Mouse (Mus musculus) heart, embryonic 10.5 days (tissue): ENCODE results near the gene Dnajb3. TPM values are rescaled to one million over a fixed set of nuclear protein-coding genes. Genes with fewer than 3 reads are reported as not detected.
"Not testable (repeated sequence)": the region's sequence is repeated elsewhere in the genome, so short reads cannot be mapped to it uniquely, and the experiment has no call there.

Source experiments
- DNase-seq: peaks from one replicate; pipeline ENCODE4 v3.0.0-alpha.2; 2017; ENCODE audit warnings: low spot score
- H3K27ac ChIP-seq: fragments of 300-500 bp; sonication (generic); 2 replicates; pipeline ENCODE4 v1.5.1; 2016; ENCODE audit warnings: mild to moderate bottlenecking
- H3K27me3 ChIP-seq: fragments of 300-500 bp; sonication (generic); 2 replicates; pipeline ENCODE4 v1.6.1; 2016; ENCODE audit warnings: mild to moderate bottlenecking; ENCODE audit not compliant: poor library complexity, insufficient read depth, severe bottlenecking
- H3K36me3 ChIP-seq: fragments of 300-500 bp; sonication (generic); 2 replicates; pipeline ENCODE4 v1.6.1; 2016; ENCODE audit warnings: mild to moderate bottlenecking, moderate library complexity
- H3K4me1 ChIP-seq: fragments of 300-500 bp; sonication (generic); 2 replicates; pipeline ENCODE4 v1.6.1; 2016; ENCODE audit warnings: mild to moderate bottlenecking
- H3K4me3 ChIP-seq: fragments of 300-500 bp; sonication (generic); 2 replicates; pipeline ENCODE4 v1.5.1; 2016; ENCODE audit warnings: mild to moderate bottlenecking, moderate library complexity
- H3K9me3 ChIP-seq: fragments of 300-500 bp; sonication (generic); 2 replicates; pipeline ENCODE4 v1.6.1; 2016; ENCODE audit warnings: mild to moderate bottlenecking, moderate library complexity
- WGBS: fragments of 180-500 bp; shearing (Covaris S2); methylation state at CpG from one replicate; pipeline ENCODE4 v1.1.7; 2016; 5-methylcytosine and 5-hydroxymethylcytosine counted together
- polyA plus RNA-seq: library from polyadenylated mRNA; unstranded; fragments of >200 nt; fragmentation: Nextera tagmentation; extraction: Ambion mirVana; gene quantifications from 2 replicates; pipeline ENCODE4 v1.2.1, GENCODE M21; 2016

Dnajb3 gene
- polyA plus RNA-seq, 1 experiment from 2014 or later, result 9.9 TPM

GRCm38 (mm10) chr1:88199996-88200395 is 5.6 kb downstream of the Dnajb3 start:
- 56% methylated on average over 2 of the region's 2 CpGs for WGBS
- H3K4me1 ChIP-seq, result peaks cover under 1% of the 10 kb centered on the region; the same call in 1 of the 2 replicates
- H3K27me3 ChIP-seq, result no peaks in the 10 kb centered on the region
- no peak overlapping the region for H3K4me3 ChIP-seq
- no peaks in the 10 kb centered on the region for H3K9me3 ChIP-seq
- no peaks in the 10 kb centered on the region for H3K36me3 ChIP-seq
- no peak overlapping the region for H3K27ac ChIP-seq
- no peak for DNase-seq

GRCm38 (mm10) chr1:88197443-88197842 is 8.1 kb downstream of the Dnajb3 start:
- 72% methylated on average over 3 of the region's 3 CpGs for WGBS
- no peaks in the 10 kb centered on the region for H3K9me3 ChIP-seq
- no peak for DNase-seq

GRCm38 (mm10) chr1:88195687-88196086 is 9.9 kb downstream of the Dnajb3 start:
- 84% methylated on average over 1 of the region's 1 CpGs for WGBS
- Histone ChIP-seq H3K36me3 (no peaks in the 10 kb centered on the region), H3K27me3 (no peaks in the 10 kb centered on the region), H3K4me3 (no peak overlapping the region), H3K9me3 (no peaks in the 10 kb centered on the region), H3K27ac (no peak overlapping the region), H3K4me1 (no peaks in the 10 kb centered on the region)
- DNase-seq, result no peak

More at GRCm38 (mm10) chr1:88197443-88197842, 8.1 kb downstream of the Dnajb3 start:
- no peaks in the 10 kb centered on the region for H3K4me1 ChIP-seq
- H3K27me3 ChIP-seq, result no peaks in the 10 kb centered on the region
- H3K27ac ChIP-seq, result no peak overlapping the region
- H3K36me3 ChIP-seq, result no peaks in the 10 kb centered on the region
- no peak overlapping the region for H3K4me3 ChIP-seq

GRCm38 (mm10) chr1:88192136-88192535 is 13.4 kb downstream of the Dnajb3 start:
- Histone ChIP-seq H3K4me1 (no peaks in the 10 kb centered on the region), H3K27me3 (no peaks in the 10 kb centered on the region), H3K4me3 (no peak overlapping the region), H3K27ac (no peak overlapping the region), H3K36me3 (no peaks in the 10 kb centered on the region), H3K9me3 (no peaks in the 10 kb centered on the region)
- WGBS, result 69% methylated on average over 3 of the region's 3 CpGs
- DNase-seq, result no peak

DNA sequence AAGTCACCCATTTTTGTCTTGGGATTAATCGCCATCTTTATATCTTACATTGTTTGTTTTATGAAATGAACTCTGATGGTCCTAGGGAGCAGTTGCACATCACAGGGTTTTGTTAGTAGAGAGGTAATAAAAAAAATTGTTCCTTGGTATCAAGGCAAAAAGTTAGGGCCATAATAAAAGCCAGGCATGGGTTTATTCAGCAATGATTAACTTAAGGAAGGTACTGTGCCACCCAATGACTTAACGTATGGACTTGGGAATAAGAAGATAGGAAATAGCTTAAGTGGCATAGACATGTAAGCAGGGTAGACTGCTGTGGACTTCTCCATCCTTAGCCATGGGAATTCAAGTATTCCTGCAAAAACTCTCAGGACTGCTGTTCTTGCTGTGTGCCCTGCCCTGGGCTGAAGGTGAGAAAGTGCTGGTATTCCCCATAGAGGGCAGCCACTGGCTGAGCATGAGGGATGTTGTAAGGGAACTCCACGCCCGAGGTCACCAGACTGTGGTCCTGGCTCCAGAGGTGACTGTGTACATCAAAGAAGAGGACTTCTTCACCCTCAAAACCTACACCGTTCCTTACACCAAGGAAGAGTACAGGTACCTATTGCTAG is 19.2 kb downstream of the Dnajb3 start:
- no peak for DNase-seq
- Histone ChIP-seq H3K4me3 (no peak overlapping the region), H3K27ac (no peak overlapping the region), H3K36me3 (no peaks in the 10 kb centered on the region), H3K27me3 (no peaks in the 10 kb centered on the region), H3K4me1 (no peaks in the 10 kb centered on the region), H3K9me3 (no peaks in the 10 kb centered on the region)
- 79% methylated on average over 5 of the region's 5 CpGs for WGBS

DNA sequence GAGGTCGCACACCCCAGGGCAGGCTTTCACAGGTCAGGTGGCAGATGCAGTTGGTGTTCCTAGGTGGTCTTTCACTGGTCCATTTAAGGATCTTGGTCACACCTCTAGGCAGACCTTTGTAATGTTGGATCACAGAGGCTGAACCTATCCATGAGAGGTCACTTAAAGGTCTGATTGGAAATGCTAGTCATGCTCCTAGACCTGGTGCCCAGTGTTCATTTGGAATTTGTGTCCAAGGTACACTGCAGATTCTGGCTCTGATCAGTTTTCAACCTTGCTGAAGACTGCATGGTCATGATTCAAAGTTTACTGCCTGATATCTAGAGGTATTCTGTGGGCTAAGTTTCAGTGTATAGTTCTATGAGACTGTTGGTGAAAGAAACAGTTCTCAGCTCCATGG is 25.9 kb downstream of the Dnajb3 start:
- H3K27ac ChIP-seq, result no peak overlapping the region
- H3K9me3 ChIP-seq, result peaks cover 11% of the 10 kb centered on the region
- H3K36me3 ChIP-seq, result no peaks in the 10 kb centered on the region
- no peaks in the 10 kb centered on the region for H3K27me3 ChIP-seq
- no peaks in the 10 kb centered on the region for H3K4me1 ChIP-seq
- WGBS, result 74% methylated on average over 1 of the region's 1 CpGs
- no peak overlapping the region for H3K4me3 ChIP-seq
- no peak for DNase-seq

DNA sequence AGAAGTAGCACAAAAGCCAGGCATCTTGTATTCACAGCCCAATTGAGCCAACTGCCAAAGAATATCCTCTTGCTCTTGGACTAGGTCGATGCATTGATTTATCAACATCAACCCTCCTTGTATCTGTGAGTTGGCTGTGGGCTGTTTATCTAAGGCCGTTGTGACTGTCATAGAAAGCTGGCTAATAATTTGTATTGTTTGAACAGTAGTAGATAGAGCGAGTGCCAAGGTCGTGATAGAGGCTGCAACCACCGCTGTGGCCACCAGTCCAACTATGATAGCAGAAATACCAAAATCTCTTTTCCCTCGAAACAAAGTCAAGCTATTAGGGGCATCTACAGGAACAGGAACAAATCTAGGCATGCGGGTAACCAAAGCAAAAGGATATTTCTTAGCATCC is 33.4 kb downstream of the Dnajb3 start:
- WGBS, result 88% methylated on average over 6 of the region's 7 CpGs
- H3K27me3 ChIP-seq, DNase-seq, H3K4me1 ChIP-seq, H3K9me3 ChIP-seq, H3K36me3 ChIP-seq, H3K4me3 ChIP-seq, H3K27ac ChIP-seq: not testable (repeated sequence)

- Histone ChIP-seq H3K9me3 (no peaks in the 10 kb centered on the region), H3K4me1 (no peaks in the 10 kb centered on the region), H3K27me3 (no peaks in the 10 kb centered on the region), H3K36me3 (no peaks in the 10 kb centered on the region), H3K4me3 (no peak within 1 kb of the TSS), H3K27ac (no peak within 1 kb of the TSS)
- no peak for DNase-seq
- 69% methylated on average over 5 of the region's 5 CpGs for WGBS
These were observed 39.9 kb downstream of the Dnajb3 start, which contains the start of gene Ugt1a5 for GRCm38 (mm10) chr1:88165711-88166110. Ugt1a5 (plus strand) TSS chr1:88166012.

GRCm38 (mm10) chr1:88158430-88158829 is 47.2 kb downstream of the Dnajb3 start:
- Histone ChIP-seq H3K9me3 (no peaks in the 10 kb centered on the region), H3K27me3 (no peaks in the 10 kb centered on the region), H3K36me3 (no peaks in the 10 kb centered on the region), H3K4me1 (no peaks in the 10 kb centered on the region), H3K4me3 (no peak overlapping the region), H3K27ac (no peak overlapping the region)
- WGBS, result 68% methylated on average over 2 of the region's 2 CpGs
- DNase-seq, result no peak

Other genes with a start within 250 kb of the Dnajb3 start
- 33.5 and 34.5 TPM in 2 replicates for gene Usp40, start 197.2 kb downstream of the Dnajb3 start, polyA plus RNA-seq
- gene Ugt1a10, start 150.4 kb downstream of the Dnajb3 start, polyA plus RNA-seq, result not detected in 2 replicates
- gene Ugt1a9, start 135.0 kb downstream of the Dnajb3 start, polyA plus RNA-seq, result not detected in 2 replicates
- gene Ugt1a8, start 118.0 kb downstream of the Dnajb3 start, polyA plus RNA-seq, result not detected in 2 replicates
- gene Ugt1a7c, start 110.7 kb downstream of the Dnajb3 start, polyA plus RNA-seq, result 0.30 and 0.79 TPM in 2 replicates
- gene Ugt1a6b, start 102.5 kb downstream of the Dnajb3 start, polyA plus RNA-seq, result not detected in 2 replicates
- gene Ugt1a6a, start 71.0 kb downstream of the Dnajb3 start, polyA plus RNA-seq, result not detected in 2 replicates
- gene Ugt1a5, start 39.8 kb downstream of the Dnajb3 start, polyA plus RNA-seq, result not detected in 2 replicates
- gene Ugt1a2, start 5.2 kb downstream of the Dnajb3 start, polyA plus RNA-seq, result 0.13 TPM in 1 of 2 replicates, not detected in the other
- gene Ugt1a1, start 6.2 kb upstream of the Dnajb3 start, polyA plus RNA-seq, result not detected in 2 replicates
- gene Mroh2a, start 21.2 kb upstream of the Dnajb3 start, polyA plus RNA-seq, result 0.58 and 0.82 TPM in 2 replicates
- 143 and 155 TPM in 2 replicates for gene Hjurp, start 71.9 kb upstream of the Dnajb3 start, polyA plus RNA-seq
- gene Trpm8, start 71.9 kb upstream of the Dnajb3 start, polyA plus RNA-seq, result 0.11 and 0.15 TPM in 2 replicates
- 0.28 and 7.4 TPM in 2 replicates for gene Spp2, start 201.2 kb upstream of the Dnajb3 start, polyA plus RNA-seq